Comparison of ENCODE assay signal across 15 mouse cellular contexts in the genomic region with DNA sequence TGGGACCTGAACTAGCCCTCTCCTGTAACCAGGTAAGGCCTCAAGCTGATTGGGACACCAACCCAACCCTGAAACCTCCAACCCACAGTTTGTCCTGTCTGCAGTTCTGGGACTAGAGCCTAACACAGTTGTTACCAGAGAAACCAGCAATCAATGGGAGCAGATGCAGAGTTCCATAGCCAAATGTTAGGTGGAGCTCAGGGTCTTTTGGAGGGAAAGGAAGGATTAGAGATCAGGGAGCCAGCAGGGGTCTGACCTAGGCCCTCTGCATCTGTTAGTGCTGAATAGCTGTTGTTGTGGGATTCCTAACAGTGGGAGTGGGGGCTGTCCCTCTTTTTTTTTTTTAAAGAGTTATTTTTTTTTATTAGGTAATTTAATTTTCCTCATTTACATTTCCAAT.
"Had no signal": no experiment of that assay in that cellular context is flagged by ENCODE, and none has a peak within 500 bp of the region (broad histone marks: within the 10 kb centered on the region; RNA-seq: fewer than 3 reads in every experiment).

No protein-coding gene starts in this region.

- H3K4me1 ChIP-seq: megakaryocyte, embryonic 14.5 days; midbrain, embryonic 13.5 days; midbrain, embryonic 15.5 days; neural tube, embryonic 12.5 days; stomach, embryonic 15.5 days had no signal

- H3K9ac ChIP-seq: liver, postnatal 0 days; lung, embryonic 14.5 days; midbrain, embryonic 13.5 days; midbrain, embryonic 15.5 days; neural tube, embryonic 12.5 days; stomach, embryonic 15.5 days had no signal

- DNase-seq: liver, postnatal 0 days; lung, embryonic 14.5 days; lung, postnatal 10 days; lung, postnatal 36 days; right cerebral cortex, postnatal 14 days; thymus, adult 2 months; thymus, postnatal 25 days; thymus, postnatal 4 days had no signal

- H3K27ac ChIP-seq: macrophage; midbrain, embryonic 13.5 days; midbrain, embryonic 15.5 days; neural tube, embryonic 12.5 days; stomach, embryonic 15.5 days; stomach, postnatal 0 days had no signal

- H3K9me3 ChIP-seq: megakaryocyte, embryonic 14.5 days; neural tube, embryonic 12.5 days; stomach, embryonic 15.5 days had no signal

- H3K4me3 ChIP-seq: megakaryocyte, embryonic 14.5 days; midbrain, embryonic 13.5 days; midbrain, embryonic 15.5 days; neural tube, embryonic 12.5 days; stomach, embryonic 15.5 days had no signal

- H3K27me3 ChIP-seq: megakaryocyte, embryonic 14.5 days; midbrain, embryonic 13.5 days; midbrain, embryonic 15.5 days; neural tube, embryonic 12.5 days; stomach, embryonic 15.5 days had no signal
